Mouse (Mus musculus) spleen, embryonic (tissue): ENCODE results near the gene Ndufb4.
"Not testable (repeated sequence)": the region's sequence is repeated elsewhere in the genome, so short reads cannot be mapped to it uniquely, and the experiment has no call there.

Source experiments
- CTCF ChIA-PET: fragments of 350-600 bp; sonication (Branson Sonifier 250); formaldehyde crosslinking; loops from one replicate; lab custom pipeline; 2022; lab: Charles Lee

Gene Ndufb4

DNA sequence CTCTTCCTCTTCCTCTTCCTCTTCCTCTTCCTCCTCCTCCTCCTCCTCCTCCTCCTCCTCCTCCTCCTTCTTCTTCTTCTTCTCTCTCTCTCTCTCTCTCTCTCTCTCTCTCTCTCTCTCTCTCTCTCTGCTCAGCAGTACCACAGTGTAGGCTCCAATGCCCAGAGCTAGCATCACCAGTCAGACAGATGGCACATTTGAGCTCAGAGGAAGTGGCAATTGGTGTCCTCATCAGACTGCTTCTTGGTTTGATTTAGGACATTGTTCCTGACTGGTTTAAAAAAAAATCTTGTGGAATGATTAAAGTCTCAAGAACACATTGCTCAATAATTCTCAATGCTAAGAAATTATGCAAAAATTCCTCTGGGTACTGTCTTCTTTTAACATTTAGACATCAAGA is 13.7 kb downstream of the Ndufb4 start:
- CTCF ChIA-PET: not testable (repeated sequence)

DNA sequence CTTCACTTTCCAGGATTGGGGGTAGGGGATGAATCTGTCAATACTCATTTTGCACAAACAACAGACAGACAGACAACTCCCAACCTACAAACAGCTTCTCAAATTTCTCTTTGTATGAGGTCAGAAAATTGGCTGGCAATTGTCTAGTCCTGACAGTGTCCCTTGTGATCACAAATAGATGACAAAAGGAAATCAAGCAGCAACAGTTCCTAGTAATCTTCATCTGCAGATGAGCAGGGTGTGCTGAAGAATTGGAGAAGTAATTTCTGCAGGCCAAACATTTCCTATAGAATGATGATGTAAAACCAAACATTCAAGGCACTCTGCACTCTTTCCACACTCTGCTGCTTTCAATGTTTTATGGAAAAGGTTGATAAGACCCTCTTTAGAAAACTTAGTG is 16.5 kb downstream of the Ndufb4 start:
- CTCF ChIA-PET: no interaction called here

DNA sequence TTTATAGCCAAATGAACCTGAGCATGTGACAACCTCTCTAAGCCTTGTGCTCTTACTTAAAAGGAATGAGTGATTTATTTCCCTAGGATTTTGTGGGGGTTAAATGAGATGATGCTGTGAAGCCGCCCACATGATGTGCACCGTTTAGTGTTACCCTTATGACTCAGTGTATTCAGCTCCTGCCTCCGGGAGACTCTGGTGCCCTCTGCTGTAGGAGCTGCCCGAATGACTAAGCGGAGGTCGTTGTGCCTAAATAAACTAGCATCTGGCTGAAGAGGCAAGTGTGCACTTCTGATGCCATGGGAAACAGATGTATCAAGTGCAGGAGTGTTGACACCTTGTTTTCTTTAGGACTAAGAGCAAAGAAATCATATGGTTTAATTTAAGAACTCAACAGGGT is 18.1 kb downstream of the Ndufb4 start:
- CTCF ChIA-PET: no interaction called here

DNA sequence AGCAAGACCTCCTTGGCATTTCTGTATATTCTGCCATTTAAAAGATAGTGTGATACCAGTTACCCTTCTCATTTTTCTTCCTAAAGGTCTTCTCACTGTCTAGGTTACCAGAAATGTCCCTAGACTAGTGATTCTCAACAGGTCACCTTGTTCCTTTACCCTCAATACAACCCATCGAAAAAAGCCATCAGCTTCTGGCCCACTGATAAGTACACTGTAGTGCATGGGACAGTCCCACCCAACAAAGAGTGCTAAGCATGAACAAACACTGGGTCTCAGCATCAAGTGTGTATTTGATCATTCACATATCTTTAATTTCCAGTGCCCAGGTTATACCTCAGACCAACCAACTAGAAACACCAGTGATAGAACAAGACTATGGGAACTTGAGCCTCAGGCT is 19.2 kb downstream of the Ndufb4 start:
- CTCF ChIA-PET: no interaction called here

DNA sequence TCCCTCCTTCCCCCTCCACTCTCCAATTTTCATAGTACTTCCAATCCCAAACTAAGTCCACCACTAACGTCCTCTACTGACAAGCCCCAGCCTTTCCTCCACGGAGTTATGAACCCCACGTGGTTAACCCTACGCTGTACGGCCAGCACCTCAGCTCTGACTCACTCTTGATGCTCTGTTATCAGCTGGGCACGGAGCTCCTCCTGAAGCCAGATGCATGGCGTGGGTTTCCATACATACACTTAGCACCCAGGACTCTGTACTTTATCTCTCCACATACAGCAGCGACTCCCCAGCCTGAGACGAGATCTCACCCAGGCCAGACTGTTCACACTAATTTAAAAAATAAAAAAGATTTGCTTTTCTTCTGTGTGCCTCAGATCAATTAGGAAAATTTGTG is 19.7 kb downstream of the Ndufb4 start:
- CTCF ChIA-PET: no interaction called here

DNA sequence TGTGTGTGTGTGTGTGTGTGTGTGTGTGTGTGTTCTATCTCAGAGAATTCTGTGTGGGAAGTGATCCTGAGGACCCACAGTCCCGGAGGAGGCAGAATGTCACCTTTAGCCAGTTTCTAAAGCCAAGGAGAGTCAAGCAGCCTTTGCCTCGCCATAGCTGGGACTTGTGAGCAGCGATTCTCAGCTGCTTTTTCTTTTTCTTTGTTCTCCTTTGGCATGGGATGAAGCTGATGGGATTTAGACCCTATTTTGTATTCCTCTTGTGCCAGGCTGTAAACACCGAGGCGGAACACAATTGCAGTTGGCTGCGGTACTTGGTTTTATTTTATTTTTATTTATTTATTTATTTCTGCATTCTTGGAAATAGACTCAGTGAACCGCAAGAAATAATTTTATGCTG is 25.2 kb downstream of the Ndufb4 start:
- CTCF ChIA-PET: interaction anchor here (0.5 kb wide), 1 partner anchor 91 kb away, joined by 3 read pairs; no protein-coding TSS in a partner anchor

DNA sequence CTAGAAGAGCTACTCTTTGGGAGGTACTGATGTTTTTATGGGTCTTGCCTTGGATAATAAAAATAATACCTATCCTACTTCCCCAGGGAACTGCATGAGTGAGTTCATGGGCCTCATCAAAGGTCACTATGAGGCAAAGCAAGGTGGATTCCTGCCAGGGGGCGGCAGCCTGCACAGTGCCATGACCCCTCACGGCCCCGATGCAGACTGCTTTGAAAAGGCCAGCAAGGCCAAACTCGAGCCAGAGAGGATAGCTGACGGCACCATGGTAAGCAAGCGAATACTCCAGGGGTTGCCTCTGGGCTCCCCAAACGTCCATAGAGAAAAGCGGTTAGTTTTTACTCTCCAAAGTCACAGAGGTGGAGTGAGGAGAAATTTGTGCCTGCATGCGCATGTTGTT is 25.9 kb downstream of the Ndufb4 start:
- CTCF ChIA-PET: no interaction called here

DNA sequence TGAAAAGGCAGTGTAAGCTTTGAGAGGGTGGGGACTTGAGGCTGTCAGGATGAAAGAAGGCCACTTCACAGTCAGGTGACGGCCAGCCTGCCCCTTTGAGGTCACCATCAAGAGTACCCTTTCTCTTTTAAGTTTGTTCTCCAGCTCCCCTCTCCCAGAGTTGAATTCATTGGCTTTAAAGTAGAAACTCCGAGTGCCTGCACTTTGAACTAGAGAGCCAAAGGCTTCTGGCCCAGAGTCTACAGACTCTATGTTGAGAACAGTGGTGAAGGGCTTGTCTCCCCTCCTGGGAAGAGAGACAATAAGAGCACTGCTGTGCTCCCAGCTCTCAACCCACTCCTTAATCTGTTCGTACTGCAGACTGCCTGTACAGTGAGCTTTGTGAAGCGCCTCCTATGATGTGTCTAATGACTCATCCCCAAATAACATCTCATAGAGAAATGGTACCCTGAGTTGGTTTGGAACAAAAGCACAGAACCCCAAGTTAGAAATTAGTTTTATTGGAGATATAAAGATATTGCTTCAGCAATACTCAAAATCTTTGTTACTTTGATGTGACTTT is 27.8 kb downstream of the Ndufb4 start:
- CTCF ChIA-PET: no interaction called here

DNA sequence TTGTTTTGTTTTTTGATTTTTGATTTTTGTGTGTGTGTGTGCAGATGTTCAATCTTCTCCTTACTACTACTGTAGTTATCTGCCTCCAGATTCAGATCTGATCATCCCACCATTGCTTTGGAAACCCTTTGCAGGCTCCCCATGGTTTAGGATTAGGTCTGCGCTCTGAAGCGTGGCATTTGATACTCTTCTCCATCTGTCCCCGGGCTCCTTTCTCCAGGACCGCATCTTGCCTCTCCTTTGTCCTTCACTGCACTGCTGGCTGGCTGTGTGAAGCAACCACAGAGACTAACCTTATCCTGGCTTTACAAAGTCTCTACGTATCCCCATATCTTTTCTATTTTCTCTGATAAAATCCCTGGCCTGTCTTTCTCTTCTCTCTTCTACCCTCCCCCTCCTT is 31.3 kb downstream of the Ndufb4 start:
- CTCF ChIA-PET: no interaction called here

DNA sequence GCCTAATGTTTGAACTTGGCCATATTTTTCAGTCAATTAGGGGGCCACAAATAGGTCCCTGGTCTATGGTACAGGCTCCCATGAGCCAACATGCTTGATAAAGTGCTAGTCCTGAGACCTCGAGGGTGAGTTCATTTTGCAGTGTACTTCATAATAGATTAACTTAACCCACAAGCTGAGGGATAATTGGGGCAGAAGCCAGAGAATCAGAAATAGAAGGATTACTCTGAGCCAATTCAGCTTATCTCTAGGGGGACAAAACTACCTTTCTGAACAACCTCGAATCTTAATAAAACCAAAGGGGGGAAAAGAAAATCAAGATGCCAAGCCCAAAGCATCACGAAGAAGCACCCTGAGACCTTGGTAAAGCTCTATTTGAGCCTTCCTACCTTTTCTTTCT is 31.9 kb downstream of the Ndufb4 start:
- CTCF ChIA-PET: no interaction called here

DNA sequence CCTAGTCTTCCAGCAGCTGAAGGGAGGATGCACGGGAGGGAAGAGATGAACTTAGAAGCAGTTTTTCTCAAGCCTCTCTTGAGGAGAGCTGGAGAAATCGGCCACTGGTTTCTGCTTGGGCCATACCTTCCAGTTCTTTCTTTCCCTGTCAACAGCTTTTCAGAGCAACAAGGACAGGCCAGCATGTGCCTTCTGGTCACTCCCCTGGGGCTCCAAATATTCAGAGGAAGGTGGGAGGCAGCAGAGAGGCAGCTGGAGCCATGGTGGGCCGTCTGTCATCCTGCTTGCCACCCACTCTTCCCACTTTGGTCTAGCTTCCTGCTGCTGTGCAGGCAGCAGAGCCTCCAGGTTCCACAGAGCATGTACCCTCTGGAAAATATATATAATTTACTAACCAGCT is 36.6 kb downstream of the Ndufb4 start:
- CTCF ChIA-PET: no interaction called here

DNA sequence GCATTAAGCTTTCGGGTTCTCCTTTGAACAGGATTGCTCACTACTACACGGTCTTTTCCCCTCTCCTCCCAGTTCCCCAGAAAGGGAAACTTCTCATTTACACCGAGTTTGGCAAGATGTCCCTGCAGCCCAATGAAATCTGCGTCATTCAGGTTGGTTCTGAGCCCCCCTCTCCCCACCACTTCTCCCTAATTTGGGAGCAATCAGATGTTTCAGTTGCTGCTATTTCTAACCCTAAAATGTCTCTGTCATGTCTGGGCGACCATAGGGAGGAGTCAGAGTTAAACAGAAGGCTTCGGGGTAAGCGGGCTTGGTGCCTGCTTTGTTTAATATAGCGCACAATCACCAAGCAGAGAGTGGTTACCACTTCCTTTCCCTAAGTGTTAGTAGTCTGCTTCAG is 38.1 kb downstream of the Ndufb4 start:
- CTCF ChIA-PET: no interaction called here

DNA sequence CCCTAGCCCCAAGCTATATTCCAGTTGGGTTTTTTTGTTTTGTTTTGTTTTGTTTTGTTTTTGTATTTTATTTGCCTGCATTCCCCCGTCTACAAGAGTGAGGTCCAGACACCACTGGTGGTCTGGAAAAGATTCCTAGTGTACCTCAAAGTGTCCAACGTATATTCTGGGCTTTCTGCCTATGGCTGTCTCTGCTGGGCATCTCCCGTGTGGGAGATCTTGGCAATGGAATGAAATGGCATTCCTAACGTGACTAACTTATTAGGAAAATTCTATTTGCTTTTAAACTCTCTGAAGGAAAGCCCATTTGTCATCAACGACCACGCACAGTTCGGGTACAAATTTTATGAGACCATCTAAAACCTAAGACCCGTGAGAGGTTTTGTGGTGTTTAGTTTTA is 38.8 kb downstream of the Ndufb4 start:
- CTCF ChIA-PET: no interaction called here

DNA sequence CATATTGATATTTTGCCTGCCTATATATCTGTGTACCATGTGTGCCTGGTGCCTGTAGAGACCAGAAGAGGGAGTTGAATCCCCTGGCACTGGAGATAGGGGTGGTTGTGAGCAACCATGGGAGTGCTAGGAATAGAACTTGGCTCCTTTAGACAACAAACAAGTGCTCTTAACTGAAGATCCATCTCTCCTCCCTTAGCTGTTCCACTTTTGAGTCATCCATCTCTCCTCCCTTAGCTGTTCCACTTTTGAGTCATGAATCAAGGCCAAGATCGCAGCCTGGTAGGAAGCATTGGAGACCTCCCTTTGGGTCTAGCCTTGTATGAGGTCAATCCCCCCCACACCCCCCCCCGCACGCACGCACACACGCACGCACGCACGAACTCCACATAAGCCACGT is 39.7 kb downstream of the Ndufb4 start:
- CTCF ChIA-PET: no interaction called here

DNA sequence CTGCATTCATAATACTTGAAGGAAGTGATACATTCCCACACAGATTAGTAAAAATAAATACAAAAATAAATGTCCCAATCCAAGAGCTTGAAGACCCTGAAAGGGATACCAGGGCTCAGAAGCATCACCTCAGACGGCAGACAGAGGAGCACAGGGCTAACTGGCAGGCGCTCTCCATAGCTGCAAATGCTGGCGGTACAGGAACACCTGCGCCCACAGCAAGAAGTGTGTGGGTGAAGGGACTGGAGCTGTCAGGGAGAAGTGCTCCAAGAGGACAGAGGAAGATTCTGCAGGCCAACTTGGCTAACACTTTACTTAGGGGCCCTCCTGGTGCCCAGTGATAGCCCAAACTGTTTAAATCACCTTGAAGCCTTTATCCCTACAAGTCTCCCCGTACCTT is 42.2 kb downstream of the Ndufb4 start:
- CTCF ChIA-PET: no interaction called here

DNA sequence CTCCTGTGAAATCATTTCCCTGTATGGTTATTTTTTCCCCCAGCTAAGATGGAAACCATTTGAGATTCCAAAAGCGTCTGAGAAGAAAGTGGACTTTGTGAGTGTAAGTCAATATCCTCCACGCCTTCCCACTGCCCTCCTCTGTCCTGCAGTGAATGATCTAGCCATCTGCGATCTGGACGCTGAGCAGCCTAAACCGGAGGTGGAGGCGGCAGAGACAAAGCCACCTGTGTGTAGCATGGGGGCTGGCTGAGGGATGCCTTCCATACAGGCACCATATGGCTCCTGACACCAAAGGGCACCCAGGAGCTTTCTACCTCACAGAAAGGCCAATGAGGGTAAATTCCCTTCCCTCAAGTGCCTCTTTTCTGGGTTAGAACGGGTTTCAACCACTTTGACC is 43.2 kb downstream of the Ndufb4 start:
- CTCF ChIA-PET: no interaction called here

DNA sequence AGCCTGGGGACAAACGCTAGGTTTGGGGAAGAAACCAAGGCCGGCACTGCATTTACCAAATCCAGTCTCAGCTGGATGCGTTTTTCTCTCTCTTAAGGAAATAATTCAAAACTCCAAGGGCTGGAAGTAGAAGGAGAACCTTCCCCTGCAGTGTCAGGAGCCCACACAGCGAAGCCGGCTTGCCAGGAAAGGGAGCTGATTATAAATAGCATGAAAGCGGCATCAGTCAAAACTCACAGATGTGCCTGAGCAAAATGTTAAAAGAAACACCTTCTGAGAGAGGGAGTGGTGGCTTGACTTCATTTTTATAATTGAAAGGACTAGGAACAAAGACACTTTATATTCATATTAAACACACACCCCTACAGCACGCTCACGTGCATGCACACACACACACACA is 43.9 kb downstream of the Ndufb4 start:
- CTCF ChIA-PET: no interaction called here

DNA sequence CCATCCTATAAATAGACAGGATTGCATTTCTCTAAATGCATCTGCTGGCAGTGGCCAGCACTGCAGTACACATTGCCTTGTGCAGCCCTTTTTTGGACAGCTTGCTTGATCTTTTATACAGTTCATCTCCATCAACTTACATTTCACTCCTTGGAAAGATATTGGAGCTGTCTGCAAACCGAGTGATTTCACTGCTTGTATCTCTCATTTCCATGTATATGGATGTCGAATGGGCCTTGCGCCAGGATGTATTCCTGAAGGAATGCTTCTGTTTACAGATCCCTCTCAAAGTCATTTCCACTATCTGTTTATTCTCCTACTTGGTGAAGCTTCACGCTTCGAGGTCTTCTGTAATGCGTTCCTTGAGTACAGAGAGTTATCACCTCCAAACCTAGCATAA is 50.0 kb downstream of the Ndufb4 start:
- CTCF ChIA-PET: no interaction called here

DNA sequence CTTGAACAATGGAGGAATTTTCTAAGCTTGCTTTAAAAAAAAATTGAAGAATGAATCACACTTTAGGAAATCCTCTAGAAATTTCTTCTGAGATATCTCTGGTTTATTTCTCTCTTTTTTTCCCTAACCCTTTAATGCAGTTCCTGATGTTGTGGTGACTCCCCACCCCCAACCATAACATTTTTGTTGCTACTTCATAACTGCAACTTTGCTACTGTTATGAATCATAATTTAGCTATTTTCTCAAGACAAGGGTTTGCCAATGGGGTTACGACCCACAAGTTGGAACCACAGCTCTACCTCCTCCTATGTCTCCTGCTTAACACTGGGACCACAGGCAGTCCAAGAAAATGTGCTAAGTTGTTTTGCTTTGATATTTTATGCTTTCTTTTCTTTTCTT is 50.8 kb downstream of the Ndufb4 start:
- CTCF ChIA-PET: no interaction called here

DNA sequence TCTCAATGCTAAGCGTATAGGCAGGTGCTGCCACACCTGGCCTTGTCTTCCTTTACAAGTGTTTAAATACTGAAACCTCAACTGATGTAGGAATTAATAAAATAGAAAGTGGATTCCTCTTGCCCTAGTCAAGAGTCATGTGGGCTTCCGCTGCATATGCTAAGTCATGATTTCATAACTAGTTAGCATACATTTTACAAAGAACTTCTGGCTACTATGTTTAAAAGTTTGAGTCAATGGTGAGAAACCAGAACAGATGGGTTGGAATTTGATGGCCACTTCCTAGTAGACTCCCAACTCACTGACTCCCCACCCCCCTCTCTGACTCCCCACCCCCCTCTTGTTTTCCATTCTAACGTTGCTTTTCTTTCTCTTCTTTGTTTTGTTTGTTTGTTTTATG is 54.9 kb downstream of the Ndufb4 start:
- CTCF ChIA-PET: no interaction called here

DNA sequence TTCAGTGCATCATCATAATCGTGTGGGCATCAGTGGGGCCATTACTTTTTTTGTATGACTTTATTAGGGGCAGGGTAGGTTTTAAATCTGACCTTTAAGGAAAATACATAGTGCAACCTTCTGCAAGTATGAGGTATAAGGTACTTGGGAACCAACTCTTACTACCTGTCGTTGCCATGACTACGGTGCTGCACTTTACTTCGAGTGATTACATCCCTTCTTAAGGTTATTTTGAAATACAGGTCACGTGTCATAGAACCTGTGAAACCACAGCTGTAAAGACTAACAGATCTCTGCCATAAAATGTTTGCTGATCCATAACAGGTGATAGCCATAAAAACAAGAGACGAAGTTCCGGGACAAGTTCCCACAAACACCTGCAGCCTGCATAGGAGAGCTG is 55.8 kb downstream of the Ndufb4 start:
- CTCF ChIA-PET: no interaction called here

DNA sequence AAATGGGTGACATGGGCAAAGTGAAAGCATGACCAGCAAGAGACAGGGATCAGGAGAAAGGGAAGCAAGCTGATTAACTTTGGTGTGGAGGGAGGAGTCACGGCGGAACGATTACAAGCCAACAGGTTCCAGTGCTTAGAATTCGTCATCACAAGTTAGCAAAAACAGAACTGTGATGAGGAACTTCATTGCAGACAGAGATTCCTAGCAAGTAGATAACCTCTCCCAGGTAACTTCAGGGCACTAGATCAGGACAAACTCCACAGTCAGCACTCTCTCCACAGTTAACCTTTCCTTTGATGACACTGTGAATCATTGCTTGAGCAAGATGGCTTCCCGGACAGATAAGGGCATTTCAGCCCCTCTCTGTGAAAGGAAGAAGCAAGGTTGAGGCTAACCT is 56.8 kb downstream of the Ndufb4 start:
- CTCF ChIA-PET: no interaction called here
